Comparison of ENCODE assay signal across 7 mouse cellular contexts in the genomic region with DNA sequence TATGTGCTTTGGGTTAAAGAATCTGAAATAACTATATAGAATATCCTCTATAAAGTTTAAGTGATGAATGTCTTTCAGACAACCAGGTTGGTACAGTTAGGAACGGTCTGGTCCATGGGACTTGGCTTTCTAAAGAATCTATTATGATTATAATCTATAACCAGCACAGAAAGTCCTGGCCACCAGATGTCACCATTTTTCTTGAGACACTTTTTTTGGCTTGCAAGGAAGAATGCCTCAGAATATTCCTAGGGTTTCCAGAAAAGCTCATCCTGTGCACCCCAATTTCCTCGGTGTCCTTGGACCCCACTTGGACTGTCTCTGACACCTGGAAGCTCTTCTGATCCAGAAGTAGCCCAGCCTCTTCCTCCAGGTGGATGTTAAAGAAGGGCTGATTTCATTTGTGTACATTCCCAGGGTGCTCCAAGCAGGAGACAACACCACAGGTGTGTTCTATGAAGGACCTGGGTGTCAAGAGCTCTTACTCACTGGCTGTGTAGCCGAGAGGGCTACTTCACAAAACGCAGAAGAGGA. TPM values are rescaled to one million over a fixed set of nuclear protein-coding genes. Genes with fewer than 3 reads are reported as not detected.
DNase-seq lines count a peak whose midpoint lies in the region; ATAC-seq and TF ChIP-seq lines count a peak whose summit lies in the region.

No protein-coding gene starts in this region.

- no peak for TF ChIP-seq POLR2A in kidney, adult 2 months (IDR thresholded peaks at IDR 0.05; ENCODE audit: low read depth, low read length)

- H3K36me3 ChIP-seq in kidney, adult 2 months (ENCODE audit: control insufficient read depth, insufficient read depth, low read length): no peaks in the 10 kb centered on the region
- H3K36me3 ChIP-seq in kidney, embryonic 14.5 days (ENCODE audit: control insufficient read depth, insufficient read depth, low read length): no peaks in the 10 kb centered on the region

- no peak overlapping the region for H3K4me3 ChIP-seq in kidney, adult 2 months (ENCODE audit: insufficient read depth, low read depth, low read length)
- H3K4me3 ChIP-seq in kidney, embryonic 14.5 days (ENCODE audit: low read length): no peak overlapping the region

- H3K4me2 ChIP-seq in kidney, embryonic 14.5 days (replicated peaks; ENCODE audit: low read depth, low read length): no peak overlapping the region; the same call in 1 of the 2 replicates

- ATAC-seq in kidney, embryonic 14.5 days (ENCODE audit: low FRiP score, low TSS enrichment): no peak

- peak; percentile 74 for DNase-seq in kidney, adult 2 months
- DNase-seq in CD4-positive helper T cell, adult 2 months (ENCODE audit: low read depth, low spot score): peak; percentile 55
- peak; percentile 76 for DNase-seq in NIH3T3 (ENCODE audit: low read depth)
- DNase-seq in heart, postnatal 14 days: peak; percentile 23 to 50
- DNase-seq in lung, postnatal 25 days (ENCODE audit: low spot score): peak; percentile 45
- no peak for DNase-seq in urinary bladder, postnatal 4 days (ENCODE audit: low spot score in 2 of 2)

- H3K9me3 ChIP-seq in kidney, embryonic 14.5 days (ENCODE audit: control insufficient read depth, low read length): no peaks in the 10 kb centered on the region

- H3K27me3 ChIP-seq in kidney, adult 2 months (replicated peaks; ENCODE audit: control insufficient read depth, insufficient read depth, low read length): no peaks in the 10 kb centered on the region
- H3K27me3 ChIP-seq in kidney, embryonic 14.5 days (ENCODE audit: control insufficient read depth, insufficient read depth, low read length): no peaks in the 10 kb centered on the region

- H3K4me1 ChIP-seq in kidney, adult 2 months (ENCODE audit: control insufficient read depth, insufficient read depth, low read length): peaks cover 16% of the 10 kb centered on the region
- 0 out of 2 replicates have a peak, but pooled peaks cover 14% of the 10 kb centered on the region for H3K4me1 ChIP-seq in kidney, embryonic 14.5 days (ENCODE audit: control insufficient read depth, insufficient read depth, low read length)

- TF ChIP-seq CTCF in kidney, adult 2 months (conservative IDR thresholded peaks at IDR 0.05; ENCODE audit: insufficient read depth, insufficient read length, low read depth, low read length): 0 out of 2 replicates have a peak, but pooled peaks have one; percentile 10

- whole genome bisulfite sequencing in kidney, adult 2 months: 31% methylated on average over 4 of the region's 4 CpGs
- WGBS in kidney, embryonic 14.5 days: 61% methylated on average over 4 of the region's 4 CpGs

- H3K9ac ChIP-seq in kidney, embryonic 14.5 days (ENCODE audit: low read depth, low read length): no peak overlapping the region

- H3K27ac ChIP-seq in kidney, adult 2 months (ENCODE audit: insufficient read depth, low read depth, low read length): no peak overlapping the region
- no peak overlapping the region for H3K27ac ChIP-seq in kidney, embryonic 14.5 days (ENCODE audit: low read depth, low read length)

- intact Hi-C loops in heart, postnatal 14 days (cut with DNase I): loop anchor here (1.0 kb wide), 1 partner anchor 256 kb away; no protein-coding TSS in a partner anchor

RNA-seq across cellular contexts. Expression of a gene that starts 1.5 kb away (rescaled TPM):
- polyA plus RNA-seq in kidney, adult 2 months (2012; rRNA removed): 12.0 and 13.1 TPM in 2 replicates
- polyA plus RNA-seq in kidney, embryonic 14.5 days (2014; fragmentation: Nextera tagmentation; extraction: Ambion mirVana): 8.4 and 11.0 TPM in 2 replicates
- 10 to 100 TPM; 15.6 to 15.7 TPM for total RNA-seq in heart, postnatal 14 days (2021)

Comparison
In these comparisons a context has a peak if more than half of its experiments do, and no peak if none do; other contexts are left out.
1. DNase-seq: peak in kidney, adult 2 months (single experiment), CD4-positive helper T cell, adult 2 months (single experiment), NIH3T3 (single experiment), heart, postnatal 14 days (2 of 2) and lung, postnatal 25 days (single experiment); none in urinary bladder, postnatal 4 days (0 of 2).